Mouse (Mus musculus): Measurements from ENCODE around the gene Opn4.

Opn4 gene

DNA sequence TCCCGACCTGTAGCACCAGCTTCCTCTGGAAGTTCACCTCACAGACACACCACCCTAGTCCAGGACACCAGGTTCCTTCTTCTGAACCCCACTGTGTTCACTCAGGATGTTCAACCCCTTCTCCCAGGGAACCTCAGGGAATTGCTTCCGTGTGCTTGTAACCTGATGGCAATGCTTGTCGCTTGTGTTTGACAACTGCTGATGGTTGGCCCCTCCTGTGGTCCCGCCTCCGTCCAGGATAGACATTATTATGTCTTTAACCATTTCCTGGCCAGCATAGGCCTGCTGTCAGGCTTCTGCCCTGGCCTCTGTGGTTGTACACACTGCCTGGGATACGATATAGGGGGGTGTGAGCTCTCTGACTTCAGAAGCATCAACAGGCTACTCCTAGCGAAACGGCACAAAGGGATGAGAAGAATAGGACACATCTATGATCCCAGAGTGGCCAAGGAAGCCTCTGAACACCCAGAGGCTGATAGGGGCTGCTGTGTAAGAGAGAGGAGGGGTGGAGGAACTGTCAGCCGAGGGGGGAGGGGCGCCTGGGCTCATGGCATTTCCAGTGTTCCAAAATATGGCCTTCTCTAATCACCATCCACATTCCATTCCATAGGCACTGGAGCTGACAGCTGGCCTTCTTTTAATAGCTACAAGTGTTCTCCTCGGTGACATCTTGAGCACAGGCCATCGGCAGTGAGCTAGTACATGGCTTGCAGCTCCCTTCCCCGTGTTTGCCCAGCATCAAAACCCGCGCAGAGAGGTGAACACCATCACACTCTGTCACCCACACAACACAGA, 8.0 kb downstream of the Opn4 start:
- DNase-seq (ENCODE audit: low read depth, low spot score), result peak; percentile 19

DNA sequence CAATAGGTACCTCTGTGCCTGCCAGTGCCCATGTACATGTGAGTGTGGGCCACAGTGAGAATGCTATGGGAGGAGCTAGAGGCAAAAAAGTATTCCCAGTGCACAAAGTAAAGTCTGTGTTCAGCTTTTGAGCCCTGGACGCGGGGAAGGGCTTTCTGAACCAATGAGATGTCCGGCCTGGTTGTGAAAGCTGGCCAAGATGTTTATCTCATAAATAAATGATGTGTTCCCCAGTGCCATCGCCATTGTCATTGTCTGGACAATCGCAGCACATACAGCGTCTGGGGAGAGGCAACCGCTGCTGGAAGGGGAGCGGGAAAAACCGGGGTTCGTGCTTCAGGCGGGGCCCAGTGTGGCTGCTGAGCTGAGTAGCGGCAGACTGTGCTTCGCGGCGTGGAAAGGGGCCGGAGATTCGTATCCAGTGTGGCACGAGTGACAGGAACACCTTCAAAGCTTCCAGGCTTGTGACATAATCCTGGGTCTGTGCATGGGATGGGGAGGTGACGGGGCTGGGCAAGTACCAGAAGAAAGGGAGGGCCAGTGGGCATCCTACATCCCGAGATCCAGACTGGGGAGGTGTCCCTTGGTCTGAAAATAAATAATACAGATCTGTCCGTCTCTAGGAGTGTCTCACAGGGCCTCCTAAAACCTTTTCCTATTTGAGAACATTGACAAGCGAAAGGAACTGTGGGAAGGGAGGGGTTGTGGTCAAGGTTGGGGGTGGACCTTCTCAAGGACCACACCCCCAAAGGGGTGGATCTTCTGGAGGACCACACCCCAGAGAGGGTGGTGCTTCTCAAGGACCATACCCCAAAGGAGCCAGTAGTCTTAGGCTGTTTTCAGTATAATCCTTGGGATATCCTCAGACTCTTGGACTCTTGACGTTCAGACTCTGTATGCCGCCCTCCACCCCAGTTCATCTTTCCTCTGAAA, 8.9 kb downstream of the Opn4 start:
- DNase-seq (ENCODE audit: low read depth, low spot score), result peak; percentile 88

GRCm38 (mm10) chr14:34590017-34590570, 9.8 kb downstream of the Opn4 start:
- DNase-seq (ENCODE audit: low read depth, low spot score), result no peak

DNA sequence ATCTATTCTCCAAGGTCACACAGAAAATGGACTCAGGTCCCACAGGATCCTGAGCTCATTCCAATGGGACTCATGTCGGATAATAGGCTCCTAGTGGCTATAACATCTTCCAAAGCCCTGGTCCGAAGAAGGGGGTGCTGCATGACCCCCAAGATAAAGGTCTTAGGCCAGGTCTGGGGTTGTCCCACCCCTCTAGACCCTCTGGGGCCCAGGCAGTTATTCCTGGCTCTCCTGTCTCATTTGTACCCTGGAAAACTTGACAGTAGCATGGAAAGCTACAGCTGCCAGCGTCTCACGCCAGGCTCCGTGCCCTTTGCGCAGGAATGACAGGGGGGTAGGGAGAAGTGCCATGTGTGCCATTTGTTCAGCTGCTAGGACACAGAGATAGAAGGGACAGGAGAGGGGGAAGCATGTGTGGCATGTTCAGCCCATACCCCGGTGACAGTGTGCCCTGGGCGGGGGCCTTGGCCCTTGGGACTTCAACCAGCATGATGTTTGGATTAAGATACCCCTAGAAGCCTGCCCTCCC, 10.7 kb downstream of the Opn4 start:
- DNase-seq (ENCODE audit: low read depth, low spot score), result no peak

DNA sequence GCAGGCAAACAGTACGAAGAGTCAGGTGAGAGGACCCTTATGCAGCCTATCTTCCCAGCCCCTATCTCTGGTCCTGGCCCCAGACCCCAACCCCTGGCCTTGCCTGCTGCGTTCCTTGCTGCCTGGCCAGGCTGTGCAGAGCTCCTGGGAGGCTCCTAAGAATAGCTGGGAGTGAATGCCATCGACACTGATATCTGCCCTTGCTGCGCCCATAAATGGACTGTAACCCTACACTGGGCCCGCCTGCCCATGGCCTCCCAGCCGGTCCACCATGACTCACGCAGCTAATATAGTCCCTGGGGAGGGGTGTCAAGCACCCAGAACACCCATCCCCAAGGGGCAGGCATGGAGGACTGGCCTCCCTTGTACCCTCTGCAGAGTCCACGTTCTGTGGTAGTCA, 11.4 kb downstream of the Opn4 start, which contains the start of gene Ldb3:
Gene Ldb3, minus strand, starts transcription at position 185 of the 400 bp plus-strand sequence.
- no peak for DNase-seq (ENCODE audit: low read depth, low spot score)

DNA sequence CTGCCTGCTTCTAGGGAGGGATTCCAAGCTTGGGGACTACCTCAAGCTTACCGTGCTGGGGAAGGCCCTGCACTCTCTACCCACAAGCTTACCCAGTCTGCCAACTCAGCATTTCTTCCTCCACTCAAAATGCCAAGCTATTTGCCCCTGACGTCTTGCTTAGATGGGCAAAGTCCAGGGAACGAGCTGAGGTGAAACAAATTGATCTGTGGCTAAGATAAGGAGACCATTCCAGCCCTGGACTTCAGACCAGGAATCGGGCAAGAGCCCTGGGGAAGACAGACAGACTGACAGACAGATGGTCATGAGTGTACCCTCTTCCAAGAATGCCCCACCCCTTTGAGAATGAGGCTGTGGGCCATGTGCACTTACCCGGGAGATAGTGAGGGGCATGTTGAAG, 11.9 kb downstream of the Opn4 start:
- no peak for DNase-seq (ENCODE audit: low read depth, low spot score)

- no peak for DNase-seq (ENCODE audit: low read depth, low spot score)
Observed at GRCm38 (mm10) chr14:34586871-34587270, 13.1 kb downstream of the Opn4 start.

DNA sequence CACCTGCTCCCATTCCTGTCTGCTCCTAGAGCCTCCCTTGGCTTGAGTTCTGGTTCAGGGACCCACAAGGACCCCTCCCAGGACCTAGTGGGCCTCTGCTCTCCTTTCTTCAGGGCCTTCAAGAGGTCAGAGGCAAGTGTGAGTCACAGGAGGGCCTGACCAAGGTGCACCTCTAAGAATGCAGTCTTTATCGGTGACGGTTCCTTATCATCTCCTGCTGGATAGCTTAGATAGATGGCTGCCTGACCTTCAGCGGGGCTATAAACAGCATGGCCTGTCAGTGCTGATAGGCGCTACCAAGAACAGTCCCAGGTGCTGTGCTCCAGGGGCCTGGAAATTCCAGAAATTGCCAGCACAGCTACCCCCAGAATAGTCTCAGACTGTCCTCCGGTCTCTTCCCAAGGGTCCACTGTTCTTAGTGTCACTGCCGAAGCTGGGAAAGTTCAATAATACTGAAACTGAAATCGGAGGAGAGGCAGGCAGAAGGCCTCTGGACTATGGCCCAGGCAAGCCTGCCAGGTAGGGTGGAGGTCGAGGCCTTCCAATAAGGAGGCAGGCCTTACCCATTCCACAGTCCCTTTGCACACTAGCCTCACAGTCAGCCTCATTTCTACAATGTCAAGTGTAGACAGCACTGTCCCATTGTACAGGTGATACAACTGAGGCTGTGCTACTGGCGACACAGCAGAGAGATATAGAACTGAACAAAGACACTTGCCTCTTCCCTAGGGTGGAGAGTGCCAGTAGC, 14.4 kb downstream of the Opn4 start:
- no peak for DNase-seq (ENCODE audit: low read depth, low spot score)

GRCm38 (mm10) chr14:34582740-34583427, 17.1 kb downstream of the Opn4 start:
- no peak for DNase-seq (ENCODE audit: low read depth, low spot score)

DNA sequence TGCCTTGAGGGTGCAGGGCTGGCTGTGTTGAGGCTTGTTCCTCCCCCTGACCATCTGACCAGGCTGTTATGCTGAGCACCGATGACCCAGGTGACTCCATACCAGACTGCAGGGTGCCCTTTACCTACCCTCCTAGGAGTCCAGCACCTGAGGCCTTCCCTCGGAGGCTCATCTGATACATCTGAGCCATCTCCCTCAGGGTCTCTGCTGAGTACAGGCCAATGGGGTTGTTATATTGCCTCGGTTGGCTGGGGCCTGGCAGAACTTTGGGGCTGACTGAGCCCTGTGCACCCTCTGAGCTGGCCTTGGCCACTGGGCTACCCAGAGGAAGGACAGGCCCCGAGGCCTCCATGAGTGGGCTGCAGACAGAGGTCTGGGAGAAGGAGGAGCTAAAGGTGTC, 23.1 kb downstream of the Opn4 start:
- DNase-seq (ENCODE audit: low read depth, low spot score), result no peak

GRCm38 (mm10) chr14:34574068-34574467, 25.9 kb downstream of the Opn4 start:
- no peak for DNase-seq (ENCODE audit: low read depth, low spot score)

- DNase-seq (ENCODE audit: low read depth, low spot score), result peak; percentile 30
Observed at GRCm38 (mm10) chr14:34573348-34573913, 26.5 kb downstream of the Opn4 start.

GRCm38 (mm10) chr14:34571610-34572387, 28.1 kb downstream of the Opn4 start:
- DNase-seq (ENCODE audit: low read depth, low spot score), result no peak

GRCm38 (mm10) chr14:34570903-34571302, 29.0 kb downstream of the Opn4 start:
- DNase-seq (ENCODE audit: low read depth, low spot score), result no peak

- DNase-seq (ENCODE audit: low read depth, low spot score), result peak; percentile 88
Observed at GRCm38 (mm10) chr14:34570294-34570693, 29.6 kb downstream of the Opn4 start.

DNA sequence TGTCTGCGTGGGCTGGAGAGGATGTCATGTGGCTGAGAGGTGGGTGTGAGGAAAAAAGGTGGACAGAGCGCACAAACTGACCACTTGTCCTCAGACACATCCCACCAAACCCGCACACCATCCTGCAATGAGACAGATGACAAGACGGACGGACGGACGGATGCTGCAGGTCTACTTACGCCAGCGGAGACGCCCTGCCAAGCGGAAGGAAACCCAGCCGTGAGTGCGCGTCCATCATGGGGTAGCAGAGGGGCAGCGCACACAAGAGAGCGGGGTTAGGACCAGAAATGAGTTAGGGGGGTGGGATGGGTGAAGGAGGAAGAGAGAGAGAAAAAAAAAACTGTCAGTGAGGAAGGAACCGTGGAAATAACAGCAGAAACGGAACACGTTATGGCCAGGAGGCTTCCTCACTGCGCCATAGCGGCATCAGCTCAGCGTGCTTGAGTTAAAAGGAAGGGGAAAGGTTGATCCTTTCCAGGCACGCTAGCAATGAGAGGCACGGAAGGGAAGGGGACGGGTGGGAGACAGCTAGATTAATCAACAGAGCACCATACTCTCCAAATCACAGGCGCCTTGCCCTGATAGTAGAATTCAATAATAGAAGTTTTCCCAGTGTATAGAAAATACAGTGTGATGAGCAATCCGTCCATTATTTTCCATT, 30.3 kb downstream of the Opn4 start:
- DNase-seq (ENCODE audit: low read depth, low spot score), result peak; percentile 32

DNA sequence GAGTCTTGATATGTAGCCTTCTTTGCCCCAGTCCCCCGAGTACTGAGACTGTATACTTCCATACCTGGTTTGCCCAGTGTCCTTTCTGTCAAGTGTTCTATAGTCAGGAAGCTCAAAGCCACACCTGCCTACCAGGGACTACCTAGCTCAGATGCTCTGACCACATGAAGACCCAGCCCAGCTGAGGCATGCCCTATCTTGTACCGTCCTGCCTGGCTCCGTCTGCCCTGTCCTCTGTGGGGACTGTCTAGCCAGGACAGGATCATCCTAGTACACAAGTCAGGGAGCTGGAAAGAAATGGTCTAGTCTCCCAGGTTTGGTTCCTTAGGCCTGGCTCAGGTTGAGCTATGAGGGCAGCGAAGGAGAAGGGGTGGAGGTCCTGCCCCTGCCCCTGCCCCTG, 31.3 kb downstream of the Opn4 start:
- DNase-seq (ENCODE audit: low read depth, low spot score), result no peak

GRCm38 (mm10) chr14:34567697-34568096, 32.2 kb downstream of the Opn4 start:
- no peak for DNase-seq (ENCODE audit: low read depth, low spot score)

- no peak for DNase-seq (ENCODE audit: low read depth, low spot score)
Observed at GRCm38 (mm10) chr14:34566530-34566929, 33.4 kb downstream of the Opn4 start.

Measured in ZHBTc4 (cell line).